Mouse (Mus musculus) C2C12 (cell line): ENCODE measurements around the gene Tusc2.

Experiments
- CEBPB ChIP-seq: IDR thresholded peaks from one replicate; pipeline ENCODE4 v1.6.1; 2011; ENCODE audit warnings: low read depth, mild to moderate bottlenecking, control low read depth, moderate library complexity
- CTCF ChIP-seq: IDR thresholded peaks from one replicate; pipeline ENCODE4 v1.5.1; 2011; ENCODE audit not compliant: control insufficient read depth, insufficient read depth, insufficient read length
- FOSL1 ChIP-seq: IDR thresholded peaks from one replicate; pipeline ENCODE4 v1.8.0; 2011; ENCODE audit warnings: mild to moderate bottlenecking, low read length; ENCODE audit not compliant: poor library complexity, insufficient read depth, severe bottlenecking
- MAX ChIP-seq: IDR thresholded peaks from one replicate; pipeline ENCODE4 v1.6.1; 2011; ENCODE audit warnings: mild to moderate bottlenecking, control low read depth
- MYOG ChIP-seq: IDR thresholded peaks from one replicate; pipeline ENCODE4 v1.6.1; 2011; ENCODE audit not compliant: control insufficient read depth, insufficient read length; ENCODE audit errors: extremely low read depth
- USF1 ChIP-seq: IDR thresholded peaks from one replicate; pipeline ENCODE4 v1.6.1; 2011; ENCODE audit warnings: low read depth, mild to moderate bottlenecking, control low read depth, moderate library complexity

DNA sequence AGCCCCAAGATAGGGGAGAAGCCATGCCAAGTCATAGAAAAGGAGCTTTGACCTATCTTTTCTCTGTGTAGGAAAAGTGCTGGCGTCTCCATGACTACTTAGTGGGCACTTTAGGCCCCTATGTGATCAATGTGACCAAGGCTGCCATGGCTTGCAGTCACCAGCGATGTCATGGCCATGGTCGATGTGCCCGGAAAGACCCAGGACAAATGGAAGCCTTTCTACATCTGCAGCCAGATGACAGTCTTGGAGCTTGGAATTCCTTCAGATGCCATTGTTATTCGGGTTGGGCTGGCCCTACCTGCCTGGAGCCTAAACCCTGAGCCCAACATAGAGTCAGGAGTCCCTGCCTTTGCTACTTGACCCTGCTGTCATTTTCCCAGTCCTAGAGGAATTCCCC, 23.4 kb downstream of the Tusc2 start:
- TF ChIP-seq CTCF (no peak), MYOG (no peak), USF1 (no peak), CEBPB (no peak), MAX (no peak), FOSL1 (no peak)
